Mouse (Mus musculus) cerebellum, adult 2 months (tissue): ENCODE data around the gene Rbl1.

Experiments
- CTCF ChIP-seq: fragments of 200-500 bp; IDR thresholded peaks from 2 replicates; pipeline ENCODE4 v1.5.1; 2011; ENCODE audit warnings: low read depth, mild to moderate bottlenecking, control low read depth, low read length, moderate library complexity, borderline replicate concordance; ENCODE audit not compliant: insufficient read depth
- POLR2A ChIP-seq: fragments of 200-500 bp; IDR thresholded peaks from 2 replicates; pipeline ENCODE4 v1.6.1; 2011; ENCODE audit warnings: low read length, control low read depth, borderline replicate concordance; ENCODE audit not compliant: insufficient read depth

- TF ChIP-seq CTCF (no peak), POLR2A (no peak)
Observed at GRCm38 (mm10) chr2:157130813-157131514, 73.4 kb downstream of the Rbl1 start.
